Mouse (Mus musculus): ENCODE results near the gene Slc2a12.

The Slc2a12 gene

DNA sequence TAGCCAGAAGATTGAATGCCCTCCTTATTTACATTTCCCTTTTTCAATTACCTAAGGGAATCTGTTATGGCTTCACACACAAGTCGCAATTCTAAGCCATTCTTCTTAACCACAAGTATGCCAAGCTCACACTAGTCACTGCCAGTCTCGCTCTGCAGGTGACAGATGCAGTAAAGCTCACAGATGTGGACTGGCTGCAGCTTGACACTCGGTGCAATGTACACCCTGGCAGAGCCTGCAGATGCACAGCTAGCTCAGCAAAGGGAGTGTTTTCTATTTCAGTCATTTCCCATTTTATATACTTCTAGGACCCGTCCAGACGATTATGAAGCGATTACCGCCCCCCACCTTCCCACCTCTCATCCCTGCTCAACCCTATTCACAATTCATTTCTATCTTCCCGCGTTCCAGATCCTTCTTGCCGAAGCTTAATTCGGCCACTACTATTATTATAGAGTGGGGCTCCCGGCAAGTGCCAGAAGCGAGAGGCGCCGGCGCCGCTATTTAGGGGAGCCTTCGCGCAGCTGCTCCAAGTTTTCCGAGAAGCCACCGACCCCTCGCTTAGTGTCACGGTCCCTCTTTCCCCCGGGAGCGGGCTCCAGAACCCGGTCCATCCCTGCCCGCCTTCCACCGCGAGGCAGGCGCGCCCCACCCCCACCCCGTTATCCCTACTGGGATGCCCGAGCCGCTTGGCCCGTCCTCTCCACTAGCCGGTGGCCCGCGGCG is 85.6 kb downstream of the Slc2a12 start:
- DNase-seq: peak in 1 of 2 experiments; percentile 18

DNA sequence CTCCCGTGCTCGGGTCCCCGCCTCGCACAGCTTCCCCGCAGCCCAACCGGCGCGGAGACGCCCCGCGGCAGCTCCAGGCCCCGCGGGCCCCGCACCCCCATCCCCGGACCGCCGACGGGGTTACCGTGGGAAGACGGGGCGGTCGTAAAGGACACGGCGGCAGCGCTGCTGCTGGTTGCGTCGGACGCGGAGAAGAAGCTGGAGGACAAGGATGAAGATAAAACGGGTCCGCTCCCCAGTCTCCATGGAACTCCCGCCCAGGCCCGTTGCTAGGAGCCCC is 86.1 kb downstream of the Slc2a12 start:
- no peak for DNase-seq

DNA sequence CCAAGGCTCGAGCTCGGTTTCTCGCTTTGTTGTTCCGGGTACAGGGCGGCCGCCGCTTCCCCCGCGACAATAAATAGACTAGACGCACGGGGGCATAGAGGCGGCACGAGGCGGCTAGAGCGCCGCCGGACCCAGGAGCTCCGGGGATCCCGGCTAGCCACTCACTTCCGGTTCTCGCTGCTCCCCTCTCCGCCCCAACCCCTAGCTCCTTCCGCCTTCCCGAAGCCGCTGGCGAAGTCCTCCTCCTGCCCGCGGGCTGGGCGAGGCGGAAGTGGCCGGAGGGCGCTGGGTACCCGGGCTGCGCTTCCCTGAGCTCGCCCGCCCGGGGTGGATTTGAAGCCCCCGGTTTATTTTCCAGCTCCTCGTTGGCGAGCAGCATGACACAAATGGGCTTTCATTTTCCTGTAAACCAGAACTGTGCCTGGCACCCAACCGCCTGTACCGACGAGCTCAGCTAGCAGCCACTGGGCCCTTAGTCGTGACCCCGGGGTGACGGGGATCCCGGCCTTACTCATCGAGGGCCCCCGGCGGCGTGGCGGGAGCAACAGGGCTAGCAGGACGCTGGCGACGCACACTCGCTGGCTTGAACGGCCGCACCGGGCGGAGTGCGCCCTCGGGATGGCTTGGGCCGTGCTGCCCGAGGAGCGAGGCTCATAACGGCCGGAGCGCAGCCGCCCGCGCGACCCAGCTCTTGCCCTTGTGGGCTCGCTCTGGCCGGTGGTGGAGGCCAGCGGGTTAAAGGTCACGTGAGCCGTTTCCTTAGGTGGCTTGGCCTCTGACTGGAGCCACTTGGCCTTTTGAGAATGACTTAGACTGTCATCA is 86.7 kb downstream of the Slc2a12 start, which contains the start of gene Tbpl1:
Tbpl1 (minus strand) TSS at position 667 of the 822 bp plus-strand sequence.
- peak; percentile 97 to 98 for DNase-seq

DNA sequence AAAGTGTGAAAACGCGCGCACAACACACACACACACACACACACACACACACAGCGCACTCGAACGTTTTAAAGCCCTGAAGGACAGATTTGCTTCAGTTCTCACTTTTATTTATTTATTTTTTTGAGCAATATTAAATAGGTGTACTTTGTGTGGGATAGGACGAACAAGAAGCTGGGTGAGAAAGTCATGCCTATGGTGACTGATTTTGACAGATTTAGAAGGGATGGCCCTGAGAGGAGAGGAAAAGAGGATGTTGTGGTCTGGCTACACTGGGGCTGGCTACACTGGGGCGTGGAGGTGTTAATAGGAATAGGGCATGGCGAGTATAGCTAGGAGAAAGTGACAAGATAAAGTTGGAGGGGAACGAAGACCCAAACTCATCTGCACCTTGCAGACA is 87.4 kb downstream of the Slc2a12 start:
- DNase-seq: peak; percentile 12 to 18

DNA sequence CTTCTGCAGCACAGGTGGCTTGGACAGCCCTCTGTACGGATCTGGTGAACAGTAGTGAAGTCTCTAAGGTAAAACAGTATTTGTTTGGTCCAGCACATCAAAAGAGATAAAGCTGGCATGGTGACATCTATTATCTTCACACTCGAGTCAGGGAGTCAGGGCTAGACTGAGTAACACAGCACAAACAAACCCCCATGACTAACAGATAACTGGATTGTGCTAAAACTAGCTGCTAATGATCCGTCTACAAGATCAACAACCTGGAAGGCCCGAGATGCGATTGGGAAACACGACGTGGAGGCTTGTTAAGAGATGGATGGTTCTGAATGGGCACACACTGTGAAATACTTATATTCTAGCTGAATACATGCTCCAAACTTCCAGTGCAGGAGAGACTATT is 101.1 kb downstream of the Slc2a12 start:
- DNase-seq: no peak

DNA sequence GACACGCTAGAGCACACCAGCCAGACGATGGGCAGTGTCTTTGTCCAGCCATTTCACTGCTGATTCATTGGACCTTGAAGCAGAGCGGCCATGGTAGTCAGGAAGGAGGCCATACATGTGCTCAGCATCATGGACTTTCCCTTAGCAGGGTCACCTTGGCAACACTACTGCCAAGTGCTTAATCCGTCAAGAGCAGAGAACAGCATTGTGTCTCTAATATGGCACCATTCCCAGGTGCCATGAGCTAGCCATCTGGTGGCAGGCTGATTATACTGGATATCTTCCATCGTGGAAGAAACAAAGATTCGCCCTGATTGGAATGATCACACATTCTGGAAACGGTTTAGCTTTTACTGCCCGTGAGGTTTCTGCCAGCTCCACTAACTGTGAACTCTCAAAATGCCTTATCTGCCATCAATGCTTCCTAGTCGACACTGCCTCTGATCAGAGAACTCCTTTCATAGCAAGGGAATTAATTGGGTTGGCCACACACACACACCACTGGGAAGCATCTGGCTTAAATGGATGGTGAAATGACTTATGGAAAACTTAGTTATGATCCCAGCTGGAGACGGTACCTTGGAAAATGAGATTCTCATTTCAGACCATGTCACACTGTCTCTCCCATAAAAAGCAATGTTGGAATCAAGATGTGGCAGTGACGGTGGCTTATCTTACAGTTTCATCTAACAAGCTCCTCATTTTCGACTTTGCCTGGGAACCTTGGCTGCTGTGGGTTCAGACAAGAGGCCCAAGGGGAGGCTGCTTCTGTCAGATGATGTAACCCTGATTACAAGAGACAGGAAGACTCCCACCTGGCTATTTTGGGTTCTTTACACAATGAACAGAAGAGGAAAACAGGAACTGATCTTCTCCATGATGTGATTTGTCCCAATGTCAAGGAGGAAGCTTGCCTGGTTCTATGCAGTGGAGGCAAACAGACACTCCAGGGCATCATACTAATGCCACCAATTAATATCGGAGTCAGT is 101.8 kb downstream of the Slc2a12 start:
- DNase-seq: no peak

DNA sequence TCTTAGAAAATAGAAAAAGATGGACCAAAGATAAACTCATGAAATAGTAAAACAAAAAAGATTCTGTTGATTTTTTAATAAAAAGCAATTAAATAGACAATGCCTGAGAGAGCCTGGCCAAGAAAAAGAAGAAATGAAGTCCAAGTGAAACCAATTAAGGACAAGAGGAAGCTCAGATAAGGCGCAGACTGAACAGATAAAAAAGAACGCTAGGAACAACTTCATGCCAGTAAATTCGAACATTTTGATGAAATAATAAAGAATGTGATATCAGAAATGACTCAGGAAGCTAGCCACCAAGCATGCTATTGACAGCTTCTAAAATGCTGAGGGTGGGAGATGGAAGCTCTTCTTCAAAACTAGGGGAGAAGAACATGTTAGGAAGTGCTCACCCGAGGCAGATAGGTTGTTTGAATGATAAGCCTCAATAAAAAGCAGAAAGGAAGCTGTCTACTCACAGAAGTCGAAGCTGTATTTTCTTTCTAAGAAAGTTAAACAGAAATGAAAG is 106.4 kb downstream of the Slc2a12 start:
- no peak for DNase-seq

Measured in lung, adult 18-20 months (tissue).